Mouse (Mus musculus) E14TG2a.4 (cell line): ENCODE data around the gene Gm10375.
"Not testable (repeated sequence)": the region's sequence is repeated elsewhere in the genome, so short reads cannot be mapped to it uniquely, and the experiment has no call there.

Experiments
- H3K27me3 ChIP-seq: 2 replicates; pipeline ENCODE4 v1.6.1; 2014; ENCODE audit warnings: low read length, control low read depth; ENCODE audit not compliant: insufficient read depth
- H3K36me3 ChIP-seq: 2 replicates; pipeline ENCODE4 v1.6.1; 2014; ENCODE audit warnings: low read length, control low read depth; ENCODE audit not compliant: insufficient read depth
- H3K4me1 ChIP-seq: replicated peaks from 2 replicates; pipeline ENCODE4 v1.6.1; 2014; ENCODE audit warnings: low read depth, low read length, control low read depth
- H3K4me3 ChIP-seq: replicated peaks from 2 replicates; pipeline ENCODE4 v1.5.1; 2014; ENCODE audit warnings: mild to moderate bottlenecking, low read length
- H3K9me3 ChIP-seq: 2 replicates; pipeline ENCODE4 v1.6.1; 2014; ENCODE audit warnings: low read length, control low read depth

Gm10375 gene

DNA sequence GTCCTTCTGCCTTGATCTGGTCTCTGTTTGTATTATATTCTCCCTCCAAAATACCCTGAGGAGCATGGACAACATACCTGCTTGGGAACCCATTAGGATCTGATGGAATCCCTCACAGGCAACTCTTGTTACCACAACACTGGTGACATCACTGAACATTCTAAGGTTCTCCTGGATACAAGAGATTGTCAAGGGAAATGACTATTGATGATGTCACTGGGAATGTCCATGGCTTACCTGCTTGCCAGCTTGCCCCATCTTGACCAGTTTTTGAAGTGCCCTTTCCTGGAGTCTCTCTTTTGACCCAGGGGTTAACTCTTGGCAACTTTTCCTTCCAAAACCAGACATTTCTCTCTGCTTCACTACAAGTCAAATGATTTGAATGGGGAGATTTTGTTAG is at the start of gene Gm10375:
TSS of gene Gm10375 (minus strand) at position 101 of the 400 bp plus-strand sequence.
- H3K9me3 ChIP-seq, H3K36me3 ChIP-seq, H3K4me3 ChIP-seq, H3K4me1 ChIP-seq, H3K27me3 ChIP-seq: not testable (repeated sequence)

DNA sequence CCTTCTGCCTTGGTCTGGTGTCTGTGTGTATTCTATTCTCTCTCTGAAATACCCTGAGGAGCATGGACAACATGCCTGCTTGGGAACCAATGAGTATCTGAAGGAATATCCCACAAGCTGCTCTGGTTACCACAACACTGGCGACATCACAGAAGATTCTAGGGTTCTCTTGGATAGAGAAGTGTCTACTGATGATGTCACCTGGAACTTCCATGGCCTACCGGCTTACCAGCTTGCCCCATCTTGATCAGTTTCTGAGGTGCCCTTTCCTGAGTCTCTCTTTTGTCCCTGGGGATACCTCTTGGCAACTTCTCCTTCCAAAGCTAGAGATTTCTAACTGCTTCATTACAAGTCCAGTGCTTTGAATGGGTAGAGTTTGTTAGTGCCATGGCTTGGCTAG is 28.8 kb downstream of the Gm10375 start, which contains the start of gene Gm17654:
TSS of gene Gm17654 (minus strand) at position 101 of the 400 bp plus-strand sequence.
- not testable (repeated sequence) for H3K4me1 ChIP-seq, H3K27me3 ChIP-seq, H3K9me3 ChIP-seq, H3K36me3 ChIP-seq, H3K4me3 ChIP-seq

DNA sequence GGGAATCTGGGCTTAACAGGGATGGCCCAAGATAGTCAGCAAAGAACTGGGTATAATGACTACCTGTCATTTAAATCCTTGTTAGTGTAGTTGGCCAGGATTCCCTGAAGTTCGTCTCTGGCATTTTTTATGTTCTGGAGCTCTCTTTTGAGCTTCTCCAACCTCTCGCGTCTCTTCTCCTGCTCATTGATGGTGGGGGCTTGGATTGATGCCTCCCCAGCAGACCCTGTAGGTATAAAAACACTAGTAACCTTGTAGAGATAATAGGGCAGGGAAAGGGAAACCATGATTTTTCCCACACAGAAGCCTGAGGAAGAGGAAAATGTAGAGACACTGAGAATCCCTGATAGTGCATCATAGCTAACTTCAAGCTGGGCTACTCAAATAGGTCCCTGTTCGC is 29.8 kb downstream of the Gm10375 start:
- H3K36me3 ChIP-seq: not testable (repeated sequence)

More for the DNA sequence above, 29.8 kb downstream of the Gm10375 start:
- H3K27me3 ChIP-seq, H3K4me3 ChIP-seq, H3K9me3 ChIP-seq, H3K4me1 ChIP-seq: not testable (repeated sequence)
